Mouse (Mus musculus) testis, adult 2 months (tissue): Measurements from ENCODE around the gene Klf13. TPM values are rescaled to one million over a fixed set of nuclear protein-coding genes. Genes with fewer than 3 reads are reported as not detected.

Experiments
- H3K27ac ChIP-seq: fragments of 200-500 bp; 2 replicates; pipeline ENCODE4 v1.5.1; 2012; ENCODE audit warnings: low read depth, low read length; ENCODE audit not compliant: control insufficient read depth, insufficient read depth
- H3K27me3 ChIP-seq: fragments of 200-500 bp; 2 replicates; pipeline ENCODE4 v1.6.1; 2012; ENCODE audit warnings: mild to moderate bottlenecking, low read length, moderate library complexity; ENCODE audit not compliant: control insufficient read depth, insufficient read depth
- H3K36me3 ChIP-seq: fragments of 200-500 bp; 2 replicates; pipeline ENCODE4 v1.6.1; 2012; ENCODE audit warnings: mild to moderate bottlenecking, low read length; ENCODE audit not compliant: control insufficient read depth, insufficient read depth
- H3K4me1 ChIP-seq: fragments of 200-500 bp; 2 replicates; pipeline ENCODE4 v1.6.1; 2012; ENCODE audit warnings: low read length; ENCODE audit not compliant: control insufficient read depth, insufficient read depth
- H3K4me3 ChIP-seq: fragments of 200-500 bp; 2 replicates; pipeline ENCODE4 v1.5.1; 2012; ENCODE audit warnings: low read depth, mild to moderate bottlenecking, low read length, moderate library complexity, mixed read lengths; ENCODE audit not compliant: control insufficient read depth
- CTCF ChIP-seq: fragments of 200-500 bp; IDR thresholded peaks from 2 replicates; pipeline ENCODE4 v1.5.1; 2012; ENCODE audit warnings: low read depth, mild to moderate bottlenecking, inconsistent platforms, low read length, moderate library complexity; ENCODE audit not compliant: control insufficient read depth, insufficient read depth, insufficient replicate concordance
- POLR2A ChIP-seq: fragments of 200-500 bp; IDR thresholded peaks from 2 replicates; pipeline ENCODE4 v1.6.1; 2012; ENCODE audit warnings: low read depth, mild to moderate bottlenecking, inconsistent platforms, low read length, moderate library complexity; ENCODE audit not compliant: control insufficient read depth
- polyA plus RNA-seq: library from polyadenylated mRNA; depleted of rRNA; stranded (reverse); fragments of >200 nt; gene quantifications from 2 replicates; pipeline ENCODE4 v1.2.3, GENCODE M21; 2012

Klf13 gene
- polyA plus RNA-seq, 1 experiment = 2.8 TPM

DNA sequence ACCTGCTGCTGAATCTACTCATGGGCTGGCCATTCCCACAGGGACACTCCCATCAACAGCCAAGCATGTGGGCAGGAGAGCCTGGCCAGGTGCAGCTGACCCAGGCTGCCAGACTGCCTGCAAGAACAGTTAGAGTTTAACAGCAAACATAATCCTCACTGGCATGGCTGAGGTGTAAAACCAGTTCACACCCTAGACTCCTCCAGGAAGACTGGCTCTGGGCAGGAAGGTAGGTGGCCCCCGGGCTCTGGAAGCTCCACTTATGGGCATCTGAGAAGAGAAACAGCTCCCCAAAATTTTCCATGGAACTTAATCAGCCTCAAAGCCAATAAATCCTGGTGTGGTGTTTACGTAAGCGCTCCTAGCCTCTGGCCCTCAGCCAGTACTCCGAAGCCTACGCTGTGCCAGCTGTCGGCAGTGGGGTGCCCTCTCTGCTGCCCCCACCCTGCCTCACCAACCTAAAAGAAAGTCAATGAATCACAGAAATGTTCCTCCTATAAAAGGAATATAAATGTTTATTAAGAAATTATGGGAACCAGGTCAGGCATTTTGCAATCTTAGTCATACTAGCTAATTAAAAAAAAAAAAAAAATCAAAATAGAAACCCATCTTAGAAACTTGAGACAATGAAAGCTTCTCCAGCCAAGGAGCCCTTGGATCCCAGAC, 13.8 kb downstream of the Klf13 start:
- H3K36me3 ChIP-seq = no peaks in the 10 kb centered on the region
- H3K4me1 ChIP-seq = peaks cover 13% of the 10 kb centered on the region
- H3K27me3 ChIP-seq = no peaks in the 10 kb centered on the region
- peak overlapping the region; percentile 63 for H3K27ac ChIP-seq
- no peak overlapping the region for H3K4me3 ChIP-seq
- TF ChIP-seq POLR2A (no peak), CTCF (no peak)

DNA sequence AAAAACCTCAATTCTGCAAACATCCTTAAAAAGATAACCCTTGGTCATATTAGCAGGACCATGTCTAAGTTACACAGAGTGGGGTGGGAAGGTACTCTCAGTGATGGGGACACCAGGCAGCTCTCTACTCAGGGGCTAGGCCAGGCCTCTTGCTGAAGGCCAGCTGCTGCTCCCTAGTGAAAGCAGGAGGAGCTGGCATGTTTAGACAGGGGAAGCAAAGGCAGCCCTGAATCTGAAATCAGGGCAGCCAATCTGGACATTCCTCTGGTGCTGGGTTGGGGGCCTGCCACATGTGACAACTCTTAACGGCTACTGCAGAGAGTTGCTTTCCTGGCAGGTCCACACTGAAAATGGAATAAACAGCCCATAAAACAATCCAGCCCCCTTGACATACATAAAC, 14.6 kb downstream of the Klf13 start:
- no peak overlapping the region for H3K4me3 ChIP-seq
- TF ChIP-seq CTCF (no peak), POLR2A (no peak)
- H3K27ac ChIP-seq = peak overlapping the region; percentile 63
- peaks cover 17% of the 10 kb centered on the region for H3K4me1 ChIP-seq
- H3K27me3 ChIP-seq = no peaks in the 10 kb centered on the region
- no peaks in the 10 kb centered on the region for H3K36me3 ChIP-seq

DNA sequence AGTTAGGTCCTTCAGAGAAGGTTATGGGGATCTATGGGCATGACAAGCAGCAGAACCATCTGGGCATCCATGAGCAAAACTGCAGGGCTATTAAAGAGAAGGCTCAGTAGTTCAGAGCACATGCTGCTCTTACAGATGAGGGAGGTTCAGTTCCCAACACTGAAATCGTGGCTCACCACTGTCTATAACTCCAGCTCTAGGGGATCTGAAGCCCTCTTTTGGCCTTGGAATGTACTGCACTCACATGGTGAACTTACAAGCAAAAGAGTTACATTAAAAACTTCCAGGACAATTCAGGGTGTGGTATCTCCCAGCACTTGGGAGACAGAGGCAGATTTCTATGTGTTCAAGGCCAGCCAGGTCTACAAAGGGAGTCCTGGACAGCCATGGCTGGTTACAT, 15.7 kb downstream of the Klf13 start:
- peaks cover 17% of the 10 kb centered on the region for H3K4me1 ChIP-seq
- no peaks in the 10 kb centered on the region for H3K36me3 ChIP-seq
- H3K27ac ChIP-seq = no peak overlapping the region
- TF ChIP-seq POLR2A (no peak), CTCF (no peak)
- H3K4me3 ChIP-seq = no peak overlapping the region
- H3K27me3 ChIP-seq = no peaks in the 10 kb centered on the region

DNA sequence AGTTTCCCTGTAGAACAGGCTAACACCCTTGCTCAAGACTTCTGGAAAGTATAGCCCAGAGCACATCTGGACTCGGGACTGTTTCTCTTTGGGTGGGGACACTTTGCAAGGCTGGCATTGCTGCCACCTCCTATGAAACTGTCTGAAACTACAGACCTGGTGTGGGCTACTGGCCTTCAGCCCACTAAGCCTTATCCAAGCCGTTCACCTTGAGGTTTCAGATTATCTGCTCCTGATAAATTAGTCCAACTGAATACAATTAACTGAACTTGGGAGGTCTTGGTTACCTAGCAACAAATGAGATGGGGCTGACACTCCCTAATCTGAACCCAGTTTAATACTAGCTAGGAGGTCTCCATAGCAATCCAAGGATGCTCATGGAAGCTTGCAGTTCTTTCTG, 16.1 kb downstream of the Klf13 start:
- Histone ChIP-seq H3K27ac (no peak overlapping the region), H3K36me3 (no peaks in the 10 kb centered on the region), H3K4me3 (no peak overlapping the region), H3K27me3 (no peaks in the 10 kb centered on the region), H3K4me1 (peaks cover 17% of the 10 kb centered on the region)
- TF ChIP-seq CTCF (no peak), POLR2A (no peak)

DNA sequence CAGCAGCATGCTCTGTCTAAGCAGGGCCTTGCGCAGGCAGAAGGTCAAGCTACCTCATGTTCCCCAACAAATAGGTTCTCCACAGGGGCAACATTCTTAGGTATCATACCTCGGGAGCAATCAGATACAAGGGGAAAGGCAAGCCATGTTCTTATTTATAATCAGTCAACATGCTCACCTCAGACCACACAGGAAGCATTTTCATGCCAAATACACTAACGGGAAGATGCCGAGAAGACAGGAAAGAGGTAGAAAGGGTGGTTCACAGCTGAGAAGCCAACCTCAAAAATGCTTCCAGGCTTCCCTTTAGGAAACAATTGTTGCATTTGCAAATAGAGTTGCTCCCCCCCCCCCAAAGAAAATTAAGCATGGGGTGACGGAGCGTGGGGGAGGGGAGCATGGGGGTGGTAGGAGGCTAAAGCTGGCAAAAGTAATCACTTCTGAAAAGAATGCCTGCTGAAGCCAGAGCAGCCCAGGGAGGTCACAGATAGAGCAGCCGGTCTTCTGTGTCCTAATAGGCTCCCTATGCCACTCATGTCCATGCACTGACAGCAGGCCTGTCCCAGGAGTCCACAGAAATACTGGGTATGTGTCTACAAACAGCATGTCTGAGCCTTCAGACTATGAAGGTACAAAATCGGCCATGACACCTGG, 16.7 kb downstream of the Klf13 start:
- H3K4me3 ChIP-seq = no peak overlapping the region
- H3K27ac ChIP-seq = no peak overlapping the region
- no peaks in the 10 kb centered on the region for H3K36me3 ChIP-seq
- no peaks in the 10 kb centered on the region for H3K27me3 ChIP-seq
- TF ChIP-seq CTCF (no peak), POLR2A (no peak)
- peaks cover 17% of the 10 kb centered on the region for H3K4me1 ChIP-seq

DNA sequence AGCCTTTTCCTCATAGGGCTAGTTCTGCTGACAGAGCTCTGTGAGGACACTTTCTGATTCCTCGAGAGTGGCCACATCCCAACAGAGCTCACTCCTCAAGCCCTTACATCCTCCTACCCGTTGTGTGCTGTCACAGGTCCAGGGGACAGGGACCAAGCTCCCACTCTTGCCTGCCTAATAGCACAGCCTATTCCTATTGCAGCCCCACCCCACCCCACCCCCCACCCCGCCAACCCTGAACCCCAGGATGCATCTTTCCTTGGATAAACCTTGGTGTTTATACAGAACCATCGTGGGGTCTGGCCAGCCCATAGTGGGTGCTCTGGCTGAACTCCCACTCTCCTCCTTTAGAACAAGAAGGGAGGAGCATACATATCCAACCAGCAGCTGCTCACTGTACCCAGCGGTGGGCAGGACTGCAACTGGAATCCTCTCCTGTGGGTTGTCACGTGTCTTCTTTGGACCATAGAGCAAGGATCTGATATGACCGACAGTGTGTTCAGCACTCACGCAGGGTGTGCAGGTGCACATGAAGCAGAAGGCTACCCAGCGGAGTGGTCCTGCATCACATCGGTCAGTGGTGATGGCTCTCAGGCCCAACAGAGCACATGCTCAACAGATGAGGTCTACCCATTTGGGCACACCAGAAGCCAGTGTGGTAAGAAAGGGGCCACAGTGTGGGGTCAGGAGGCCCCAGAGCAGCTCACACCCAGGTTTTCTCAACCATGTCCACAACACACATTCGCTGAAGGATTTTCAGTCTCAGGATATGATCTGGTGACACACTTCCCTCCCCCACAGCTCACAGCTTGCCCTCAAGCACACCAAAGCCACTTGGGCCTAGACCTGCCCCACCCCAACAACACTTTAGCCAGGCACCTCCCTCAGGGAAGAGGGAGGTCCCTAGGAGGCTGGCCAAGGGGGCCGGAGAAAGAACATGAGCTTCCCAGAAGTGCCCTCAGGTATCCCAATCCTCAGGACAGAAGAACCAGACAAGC, 19.6 kb downstream of the Klf13 start:
- Histone ChIP-seq H3K4me3 (no peak overlapping the region), H3K36me3 (no peaks in the 10 kb centered on the region), H3K4me1 (peaks cover 10% of the 10 kb centered on the region; the same call in 1 of the 2 replicates)

GRCm38 (mm10) chr7:63917693-63918092, 21.0 kb downstream of the Klf13 start:
- Histone ChIP-seq H3K36me3 (no peaks in the 10 kb centered on the region), H3K4me1 (peaks cover 15% of the 10 kb centered on the region), H3K27ac (no peak overlapping the region; the same call in 1 of the 2 replicates), H3K4me3 (no peak overlapping the region), H3K27me3 (no peaks in the 10 kb centered on the region)
- TF ChIP-seq CTCF (no peak), POLR2A (no peak)

More for the DNA sequence above, 19.6 kb downstream of the Klf13 start:
- TF ChIP-seq CTCF (no peak), POLR2A (no peak)
- Histone ChIP-seq H3K27ac (no peak overlapping the region), H3K27me3 (no peaks in the 10 kb centered on the region)
